Mouse (Mus musculus): ENCODE measurements at regions not wholly inside any gene's neighbourhood (a gene's known extent, or its start where the extent isn't known, plus 50 kb on each side); places are given as distances from the start of the nearest gene placed in this dataset.

- Histone ChIP-seq H3K4me1 (ENCODE audit: control insufficient read depth, insufficient read depth, low read length) (peaks cover 2% of the 10 kb centered on the region), H3K4me3 (ENCODE audit: low read length) (no peak overlapping the region), H3K9ac (ENCODE audit: low read length) (no peak overlapping the region), H3K9me3 (replicated peaks; ENCODE audit: control insufficient read depth, low read length) (no peaks in the 10 kb centered on the region; the same call in 1 of the 2 replicates), H3K4me2 (ENCODE audit: low read depth, low read length) (no peak overlapping the region), H3K27ac (ENCODE audit: low read length) (no peak overlapping the region), H3K36me3 (ENCODE audit: control insufficient read depth, insufficient read depth) (no peaks in the 10 kb centered on the region), H3K27me3 (ENCODE audit: control insufficient read depth, insufficient read depth, low read length) (no peaks in the 10 kb centered on the region)
- WGBS: 62% methylated on average over 10 of the region's 10 CpGs
- no peak for ATAC-seq (replicated peaks; ENCODE audit: extremely low read depth, insufficient read depth, low FRiP score)
Observed at GRCm38 (mm10) chr9:120703291-120703930, 132.2 kb downstream of the Rpl14 start.

- no peak overlapping the region for H3K9ac ChIP-seq (ENCODE audit: low read length)
- H3K27ac ChIP-seq (ENCODE audit: low read length): no peak overlapping the region
- H3K4me1 ChIP-seq (ENCODE audit: control insufficient read depth, insufficient read depth, low read length): peaks cover 8% of the 10 kb centered on the region
- no peak overlapping the region for H3K4me3 ChIP-seq (ENCODE audit: low read length)
- 63% methylated on average over 9 of the region's 9 CpGs for WGBS
- no peaks in the 10 kb centered on the region for H3K27me3 ChIP-seq (ENCODE audit: control insufficient read depth, insufficient read depth, low read length)
- no peak overlapping the region for H3K4me2 ChIP-seq (ENCODE audit: low read depth, low read length)
- no peaks in the 10 kb centered on the region for H3K36me3 ChIP-seq (ENCODE audit: control insufficient read depth, insufficient read depth)
- peaks cover 5% of the 10 kb centered on the region for H3K9me3 ChIP-seq (replicated peaks; ENCODE audit: control insufficient read depth, low read length)
- no peak for ATAC-seq (replicated peaks; ENCODE audit: extremely low read depth, insufficient read depth, low FRiP score)
Observed at GRCm38 (mm10) chr9:120706562-120707198, 135.4 kb downstream of the Rpl14 start.

- Histone ChIP-seq H3K9me3 (replicated peaks; ENCODE audit: control insufficient read depth, low read length) (peaks cover 5% of the 10 kb centered on the region), H3K4me1 (ENCODE audit: control insufficient read depth, insufficient read depth, low read length) (peaks cover 8% of the 10 kb centered on the region), H3K27me3 (ENCODE audit: control insufficient read depth, insufficient read depth, low read length) (no peaks in the 10 kb centered on the region), H3K27ac (ENCODE audit: low read length) (no peak overlapping the region), H3K4me3 (ENCODE audit: low read length) (peak overlapping the region; percentile 19), H3K4me2 (ENCODE audit: low read depth, low read length) (peak overlapping the region; percentile 54), H3K36me3 (ENCODE audit: control insufficient read depth, insufficient read depth) (no peaks in the 10 kb centered on the region), H3K9ac (ENCODE audit: low read length) (peak overlapping the region; percentile 31)
- ATAC-seq (replicated peaks; ENCODE audit: extremely low read depth, insufficient read depth, low FRiP score): no peak
- 8% methylated on average over 11 of the region's 11 CpGs for WGBS
Observed at GRCm38 (mm10) chr9:120708507-120708906, 137.3 kb downstream of the Rpl14 start.

GRCm38 (mm10) chr9:120709146-120709655 lies 138.0 kb downstream of the Rpl14 start:
- H3K4me1 ChIP-seq (ENCODE audit: control insufficient read depth, insufficient read depth, low read length): peaks cover 8% of the 10 kb centered on the region
- H3K27me3 ChIP-seq (ENCODE audit: control insufficient read depth, insufficient read depth, low read length): no peaks in the 10 kb centered on the region
- no peak overlapping the region for H3K27ac ChIP-seq (ENCODE audit: low read length)
- H3K9ac ChIP-seq (ENCODE audit: low read length): peak overlapping the region; percentile 31; the same call in 1 of the 2 replicates
- H3K9me3 ChIP-seq (replicated peaks; ENCODE audit: control insufficient read depth, low read length): peaks cover 5% of the 10 kb centered on the region
- 47% methylated on average over 10 of the region's 10 CpGs for WGBS
- ATAC-seq (replicated peaks; ENCODE audit: extremely low read depth, insufficient read depth, low FRiP score): no peak
- peak overlapping the region; percentile 19 for H3K4me3 ChIP-seq (ENCODE audit: low read length)
- peak overlapping the region; percentile 54 for H3K4me2 ChIP-seq (ENCODE audit: low read depth, low read length)
- no peaks in the 10 kb centered on the region for H3K36me3 ChIP-seq (ENCODE audit: control insufficient read depth, insufficient read depth)

- no peak overlapping the region for H3K4me3 ChIP-seq (ENCODE audit: low read length)
- no peak overlapping the region for H3K9ac ChIP-seq (ENCODE audit: low read length)
- no peaks in the 10 kb centered on the region for H3K36me3 ChIP-seq (ENCODE audit: control insufficient read depth, insufficient read depth)
- H3K27ac ChIP-seq (ENCODE audit: low read length): no peak overlapping the region
- no peaks in the 10 kb centered on the region for H3K27me3 ChIP-seq (ENCODE audit: control insufficient read depth, insufficient read depth, low read length)
- 91% methylated on average over 2 of the region's 2 CpGs for WGBS
- ATAC-seq (replicated peaks; ENCODE audit: extremely low read depth, insufficient read depth, low FRiP score): no peak
- H3K4me2 ChIP-seq (ENCODE audit: low read depth, low read length): no peak overlapping the region
- peaks cover 8% of the 10 kb centered on the region for H3K4me1 ChIP-seq (ENCODE audit: control insufficient read depth, insufficient read depth, low read length)
- H3K9me3 ChIP-seq (replicated peaks; ENCODE audit: control insufficient read depth, low read length): peaks cover 5% of the 10 kb centered on the region
Observed at GRCm38 (mm10) chr9:120712987-120713386, 141.7 kb downstream of the Rpl14 start.

GRCm38 (mm10) chr9:120715665-120716121 lies 144.4 kb downstream of the Rpl14 start:
- ATAC-seq (replicated peaks; ENCODE audit: extremely low read depth, insufficient read depth, low FRiP score): no peak
- Histone ChIP-seq H3K4me1 (ENCODE audit: control insufficient read depth, insufficient read depth, low read length) (no peaks in the 10 kb centered on the region), H3K9ac (ENCODE audit: low read length) (no peak overlapping the region), H3K4me2 (ENCODE audit: low read depth, low read length) (no peak overlapping the region), H3K4me3 (ENCODE audit: low read length) (no peak overlapping the region), H3K27ac (ENCODE audit: low read length) (no peak overlapping the region), H3K36me3 (ENCODE audit: control insufficient read depth, insufficient read depth) (no peaks in the 10 kb centered on the region), H3K9me3 (replicated peaks; ENCODE audit: control insufficient read depth, low read length) (peaks cover 5% of the 10 kb centered on the region), H3K27me3 (ENCODE audit: control insufficient read depth, insufficient read depth, low read length) (no peaks in the 10 kb centered on the region)
- WGBS: 58% methylated on average over 7 of the region's 7 CpGs

- no peak overlapping the region for H3K27ac ChIP-seq (ENCODE audit: low read length)
- no peak for ATAC-seq (replicated peaks; ENCODE audit: extremely low read depth, insufficient read depth, low FRiP score)
- no peaks in the 10 kb centered on the region for H3K36me3 ChIP-seq (ENCODE audit: control insufficient read depth, insufficient read depth)
- 73% methylated on average over 3 of the region's 3 CpGs for WGBS
- H3K4me2 ChIP-seq (ENCODE audit: low read depth, low read length): no peak overlapping the region
- no peak overlapping the region for H3K9ac ChIP-seq (ENCODE audit: low read length)
- H3K9me3 ChIP-seq (replicated peaks; ENCODE audit: control insufficient read depth, low read length): no peaks in the 10 kb centered on the region
- no peak overlapping the region for H3K4me3 ChIP-seq (ENCODE audit: low read length)
- no peaks in the 10 kb centered on the region for H3K27me3 ChIP-seq (ENCODE audit: control insufficient read depth, insufficient read depth, low read length)
- no peaks in the 10 kb centered on the region for H3K4me1 ChIP-seq (ENCODE audit: control insufficient read depth, insufficient read depth, low read length)
Observed at GRCm38 (mm10) chr9:120718812-120719211, 147.6 kb downstream of the Rpl14 start.

- WGBS: 86% methylated on average over 9 of the region's 9 CpGs
- H3K4me2 ChIP-seq (ENCODE audit: low read depth, low read length): no peak overlapping the region
- no peak overlapping the region for H3K9ac ChIP-seq (ENCODE audit: low read length)
- no peak overlapping the region for H3K4me3 ChIP-seq (ENCODE audit: low read length)
- H3K9me3 ChIP-seq (replicated peaks; ENCODE audit: control insufficient read depth, low read length): no peaks in the 10 kb centered on the region
- no peak overlapping the region for H3K27ac ChIP-seq (ENCODE audit: low read length)
- H3K27me3 ChIP-seq (ENCODE audit: control insufficient read depth, insufficient read depth, low read length): no peaks in the 10 kb centered on the region
- H3K4me1 ChIP-seq (ENCODE audit: control insufficient read depth, insufficient read depth, low read length): no peaks in the 10 kb centered on the region
- H3K36me3 ChIP-seq (ENCODE audit: control insufficient read depth, insufficient read depth): no peaks in the 10 kb centered on the region
- no peak for ATAC-seq (replicated peaks; ENCODE audit: extremely low read depth, insufficient read depth, low FRiP score)
Observed at GRCm38 (mm10) chr9:120721451-120722123, 150.3 kb downstream of the Rpl14 start.

- H3K36me3 ChIP-seq (ENCODE audit: control insufficient read depth, insufficient read depth): no peaks in the 10 kb centered on the region
- no peak overlapping the region for H3K27ac ChIP-seq (ENCODE audit: low read length)
- no peak overlapping the region for H3K9ac ChIP-seq (ENCODE audit: low read length)
- H3K9me3 ChIP-seq (replicated peaks; ENCODE audit: control insufficient read depth, low read length): no peaks in the 10 kb centered on the region
- H3K4me1 ChIP-seq (ENCODE audit: control insufficient read depth, insufficient read depth, low read length): no peaks in the 10 kb centered on the region
- no peak overlapping the region for H3K4me3 ChIP-seq (ENCODE audit: low read length)
- WGBS: 76% methylated on average over 5 of the region's 5 CpGs
- H3K4me2 ChIP-seq (ENCODE audit: low read depth, low read length): no peak overlapping the region
- no peak for ATAC-seq (replicated peaks; ENCODE audit: extremely low read depth, insufficient read depth, low FRiP score)
- no peaks in the 10 kb centered on the region for H3K27me3 ChIP-seq (ENCODE audit: control insufficient read depth, insufficient read depth, low read length)
Observed at GRCm38 (mm10) chr9:120723026-120723425, 151.8 kb downstream of the Rpl14 start.
